Mouse (Mus musculus) brown adipose tissue, adult 24 weeks (tissue): ENCODE results near the gene Epn2. TPM values are rescaled to one million over a fixed set of nuclear protein-coding genes. Genes with fewer than 3 reads are reported as not detected.
"Not testable (repeated sequence)": the region's sequence is repeated elsewhere in the genome, so short reads cannot be mapped to it uniquely, and the experiment has no call there.

Experiments used
- H3K27ac ChIP-seq: fragments of 200-500 bp; replicated peaks from 2 replicates; pipeline ENCODE4 v1.5.1; 2012; ENCODE audit warnings: low read depth, mild to moderate bottlenecking, low read length
- H3K4me1 ChIP-seq: fragments of 200-500 bp; 2 replicates; pipeline ENCODE4 v1.6.1; 2012; ENCODE audit warnings: low read length, mixed read lengths; ENCODE audit not compliant: control insufficient read depth, insufficient read depth, insufficient read length
- H3K4me3 ChIP-seq: fragments of 200-500 bp; 2 replicates; pipeline ENCODE4 v1.5.1; 2012; ENCODE audit warnings: low read depth, mild to moderate bottlenecking, low read length, moderate library complexity; ENCODE audit not compliant: insufficient read depth
- polyA plus RNA-seq: library from polyadenylated mRNA; stranded (reverse); fragments of >200 nt; gene quantifications from 2 replicates; pipeline ENCODE4 v1.2.4, GENCODE M21; 2012; ENCODE audit not compliant: missing spikeins, insufficient read depth, insufficient read length

The Epn2 gene
- polyA plus RNA-seq, 1 experiment: 29.1 TPM

- H3K4me1 ChIP-seq: peaks cover 24% of the 10 kb centered on the region
- no peak overlapping the region for H3K4me3 ChIP-seq
- H3K27ac ChIP-seq: peak overlapping the region; percentile 64
Observed at GRCm38 (mm10) chr11:61611197-61611596, 31.7 kb upstream of the Epn2 start.

DNA sequence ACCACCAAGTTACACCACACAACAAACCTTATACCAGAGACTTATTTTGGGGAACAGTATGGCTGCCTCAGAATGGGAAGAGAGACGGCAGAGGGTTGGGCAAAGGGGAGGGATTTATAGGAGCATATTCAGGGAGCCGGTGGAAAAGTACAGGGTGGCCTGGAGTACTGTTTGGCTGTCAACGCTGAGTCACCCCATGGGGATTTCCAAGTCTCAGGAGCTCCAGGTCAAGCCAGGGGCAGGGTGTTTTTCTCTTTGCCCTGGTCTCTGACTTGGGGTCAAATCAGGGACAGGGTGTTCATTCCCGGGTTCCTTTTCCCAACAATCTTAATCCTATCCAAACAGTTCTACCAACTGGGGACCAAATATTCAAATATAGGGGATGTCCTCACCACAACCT, 28.6 kb upstream of the Epn2 start:
- peaks cover 14% of the 10 kb centered on the region for H3K4me1 ChIP-seq
- H3K4me3 ChIP-seq: no peak overlapping the region
- peak overlapping the region; percentile 78 for H3K27ac ChIP-seq

GRCm38 (mm10) chr11:61602705-61603104, 23.2 kb upstream of the Epn2 start:
- H3K27ac ChIP-seq: no peak overlapping the region
- no peak overlapping the region for H3K4me3 ChIP-seq
- H3K4me1 ChIP-seq: peaks cover 21% of the 10 kb centered on the region

DNA sequence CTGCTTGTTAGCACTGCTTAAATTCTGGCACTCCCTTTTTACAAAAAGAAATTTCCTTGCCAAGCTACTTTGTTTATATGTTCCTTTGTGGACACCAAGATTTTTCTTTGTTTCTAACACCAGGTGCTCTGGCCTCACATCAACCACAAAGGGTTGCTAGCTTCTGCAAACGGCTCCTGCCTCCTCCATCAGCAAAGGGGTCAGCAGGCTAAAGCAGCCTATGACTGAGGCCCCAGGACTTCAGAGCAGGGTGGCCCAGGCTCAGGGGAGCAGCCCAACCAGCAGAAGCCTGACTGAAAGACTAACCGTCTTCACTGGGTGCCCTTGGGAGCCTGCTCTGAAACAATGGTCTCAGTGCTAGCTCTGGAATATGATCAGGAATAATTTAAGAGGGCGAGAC, 22.0 kb upstream of the Epn2 start:
- Histone ChIP-seq H3K27ac (peak overlapping the region; percentile 20; the same call in 1 of the 2 replicates), H3K4me1 (peaks cover 22% of the 10 kb centered on the region), H3K4me3 (no peak overlapping the region)

DNA sequence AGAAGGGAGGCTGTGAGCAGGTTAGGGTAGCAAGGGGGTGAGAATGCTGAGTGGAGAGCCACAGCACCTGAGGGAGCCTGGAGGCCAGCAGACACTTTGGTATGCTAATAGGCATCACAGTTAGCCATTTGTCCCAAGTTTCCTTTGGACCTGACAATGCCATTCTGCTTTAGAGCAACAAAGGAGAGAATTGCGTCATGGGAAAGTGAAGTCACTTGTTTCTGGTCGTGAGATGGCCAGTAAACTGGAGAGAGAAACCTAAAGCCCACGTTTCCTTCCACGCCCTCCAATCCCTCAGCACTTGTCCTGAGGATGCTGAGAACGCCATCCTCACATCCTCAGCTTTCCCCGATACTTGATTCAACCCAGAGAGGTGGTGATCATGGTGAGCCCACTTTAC, 18.9 kb upstream of the Epn2 start:
- Histone ChIP-seq H3K27ac (no peak overlapping the region), H3K4me3 (no peak overlapping the region), H3K4me1 (peaks cover 21% of the 10 kb centered on the region)

GRCm38 (mm10) chr11:61597471-61597870, 18.0 kb upstream of the Epn2 start:
- no peak overlapping the region for H3K4me3 ChIP-seq
- peak overlapping the region; percentile 66; the same call in 1 of the 2 replicates for H3K27ac ChIP-seq
- peaks cover 18% of the 10 kb centered on the region for H3K4me1 ChIP-seq

GRCm38 (mm10) chr11:61593069-61593468, 13.6 kb upstream of the Epn2 start:
- Histone ChIP-seq H3K4me1 (peaks cover 16% of the 10 kb centered on the region), H3K4me3 (no peak overlapping the region)

DNA sequence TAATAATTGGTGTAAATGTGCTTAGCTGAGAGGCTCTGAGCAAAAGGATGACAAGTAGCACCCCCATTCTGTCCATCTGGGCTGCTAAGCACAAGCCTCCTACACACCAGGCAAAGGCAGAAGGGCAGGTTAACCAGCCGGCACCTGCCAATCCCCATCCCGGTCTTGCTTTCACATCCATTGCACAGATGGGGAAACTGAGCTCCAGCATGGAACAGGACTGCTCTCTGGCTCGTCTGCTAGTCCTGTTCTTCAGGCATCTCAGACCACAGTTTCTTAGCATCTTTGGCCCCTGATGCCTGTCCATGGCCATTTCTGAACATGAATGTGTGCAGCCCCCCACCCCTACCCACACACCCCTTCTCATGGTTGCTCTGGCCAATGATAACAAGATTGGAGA, 12.6 kb upstream of the Epn2 start:
- Histone ChIP-seq H3K4me3 (no peak overlapping the region), H3K4me1 (peaks cover 12% of the 10 kb centered on the region), H3K27ac (no peak overlapping the region)

More at GRCm38 (mm10) chr11:61593069-61593468, 13.6 kb upstream of the Epn2 start:
- no peak overlapping the region for H3K27ac ChIP-seq

GRCm38 (mm10) chr11:61590516-61591213, 11.2 kb upstream of the Epn2 start:
- peak overlapping the region; percentile 13 for H3K27ac ChIP-seq
- peaks cover 12% of the 10 kb centered on the region for H3K4me1 ChIP-seq
- no peak overlapping the region for H3K4me3 ChIP-seq

- Histone ChIP-seq H3K4me3 (no peak overlapping the region), H3K27ac (peak overlapping the region; percentile 45; the same call in 1 of the 2 replicates), H3K4me1 (peaks cover 12% of the 10 kb centered on the region)
Observed at GRCm38 (mm10) chr11:61585421-61585820, 5.9 kb upstream of the Epn2 start.

DNA sequence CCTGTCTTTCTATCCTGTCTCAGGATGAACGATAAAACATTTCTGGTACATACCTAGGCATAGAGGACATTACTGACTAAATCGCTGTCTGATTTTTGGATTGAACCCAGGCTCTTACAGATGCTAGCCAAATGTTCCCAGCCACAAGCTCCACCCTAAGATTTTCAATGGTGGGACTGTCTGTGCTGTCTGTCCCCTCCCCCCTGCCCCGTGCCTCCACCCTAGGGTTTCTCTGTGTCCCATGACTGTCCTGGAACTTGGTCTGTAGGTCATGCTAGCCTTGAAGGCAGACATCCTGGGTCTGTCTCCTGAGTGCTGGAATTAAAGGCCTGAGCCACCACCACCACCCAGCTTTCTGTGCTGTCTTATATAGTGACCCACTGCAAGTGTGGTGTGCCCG, 5.3 kb upstream of the Epn2 start:
- no peak overlapping the region for H3K27ac ChIP-seq
- H3K4me1 ChIP-seq: peaks cover 8% of the 10 kb centered on the region
- no peak overlapping the region for H3K4me3 ChIP-seq

- Histone ChIP-seq H3K27ac (no peak overlapping the region), H3K4me1 (peaks cover 5% of the 10 kb centered on the region), H3K4me3 (no peak overlapping the region)
Observed at GRCm38 (mm10) chr11:61584096-61584495, 4.6 kb upstream of the Epn2 start.

DNA sequence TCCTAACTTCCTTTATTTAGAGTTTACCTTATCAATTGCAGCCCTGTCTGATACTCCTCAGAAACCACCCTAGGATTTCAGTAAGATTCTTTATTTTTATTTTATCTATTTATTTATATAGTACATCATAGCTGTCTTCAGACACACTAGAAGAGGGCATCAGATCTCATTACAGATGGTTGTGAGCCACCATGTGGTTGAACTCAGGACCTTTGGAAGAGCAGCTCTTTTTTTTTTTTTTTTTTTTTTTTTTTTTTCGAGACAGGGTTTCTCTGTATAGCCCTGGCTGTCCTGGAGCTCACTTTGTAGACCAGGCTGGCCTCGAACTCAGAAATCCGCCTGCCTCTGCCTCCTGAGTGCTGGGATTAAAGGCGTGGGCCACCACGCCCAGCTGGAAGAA, 3.3 kb upstream of the Epn2 start:
- H3K4me3 ChIP-seq, H3K27ac ChIP-seq, H3K4me1 ChIP-seq: not testable (repeated sequence)

GRCm38 (mm10) chr11:61579878-61580381, 443 bp upstream of the Epn2 start:
- Histone ChIP-seq H3K4me3 (peak overlapping the region; percentile 77), H3K27ac (0 out of 2 replicates have a peak overlapping the region, but pooled peaks have one; percentile 20), H3K4me1 (peaks cover 15% of the 10 kb centered on the region)

DNA sequence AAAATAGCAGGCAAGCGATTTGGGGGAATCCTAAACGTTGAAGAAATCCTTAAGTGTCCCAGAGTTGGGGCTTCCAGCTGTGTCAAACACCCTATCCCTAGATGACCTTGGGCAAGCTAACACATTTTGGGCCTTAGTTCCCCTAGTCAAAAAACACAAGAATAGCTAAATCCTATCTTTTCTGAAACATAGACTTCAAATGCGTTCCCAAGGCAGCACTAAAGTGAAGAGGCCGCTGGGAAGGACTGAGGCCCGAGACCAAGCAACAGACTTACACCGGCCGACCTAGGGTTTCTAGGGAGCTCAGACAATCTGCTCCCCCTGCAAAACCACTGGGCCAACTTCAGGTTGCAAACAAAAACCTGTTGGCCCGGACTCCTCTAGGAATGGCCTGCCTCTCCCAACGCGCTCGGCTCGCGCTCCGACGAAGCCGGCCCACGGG, 925 bp downstream of the Epn2 start:
- Histone ChIP-seq H3K4me3 (peak overlapping the region; percentile 77), H3K27ac (peak overlapping the region; percentile 82), H3K4me1 (peaks cover 24% of the 10 kb centered on the region)

- H3K27ac ChIP-seq: peak overlapping the region; percentile 46
- H3K4me1 ChIP-seq: peaks cover 29% of the 10 kb centered on the region
- peak overlapping the region; percentile 77 for H3K4me3 ChIP-seq
Observed at GRCm38 (mm10) chr11:61577991-61578390, 1.5 kb downstream of the Epn2 start.
